9 mouse cellular contexts compared by ENCODE assay signal in the genomic region with DNA sequence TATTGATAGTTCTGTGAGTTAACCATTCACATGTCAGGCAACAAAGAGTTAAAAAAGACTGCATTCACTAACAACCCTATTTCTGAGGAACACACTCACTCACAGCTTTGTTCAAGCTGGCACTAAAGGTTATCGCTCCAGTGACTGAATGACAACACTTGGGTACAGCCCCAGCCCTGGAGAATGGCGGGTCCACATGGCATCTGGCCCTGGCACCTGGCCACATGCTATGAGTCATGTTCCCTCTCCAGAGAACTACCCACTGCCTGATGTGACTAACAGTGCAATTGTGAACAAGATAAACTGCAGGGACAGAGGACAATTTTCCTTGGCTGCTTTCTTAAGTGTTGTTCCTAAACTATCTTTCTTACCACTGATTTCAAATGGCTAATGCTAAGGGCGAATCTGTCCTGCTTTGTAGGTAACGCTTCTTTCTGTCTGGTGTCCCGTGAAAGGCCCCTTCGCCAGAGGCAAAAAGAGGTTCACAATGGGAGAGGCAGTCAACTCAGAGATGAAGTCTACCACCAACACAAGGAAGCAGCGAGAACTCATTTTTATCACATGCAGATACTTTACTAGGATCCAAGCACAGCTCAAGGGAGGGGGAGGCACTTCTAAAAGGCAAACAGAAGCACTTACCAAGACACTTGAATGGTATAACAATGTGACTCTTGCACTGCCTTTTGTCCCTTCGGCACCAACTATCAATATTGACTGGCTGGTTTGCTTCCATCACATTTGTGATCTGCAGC. TPM values are rescaled to one million over a fixed set of nuclear protein-coding genes. Genes with fewer than 3 reads are reported as not detected.
DNase-seq lines count a peak whose midpoint lies in the region; ATAC-seq and TF ChIP-seq lines count a peak whose summit lies in the region.
"Had no signal": no experiment of that assay in that cellular context is flagged by ENCODE, and none has a peak within 500 bp of the region (broad histone marks: within the 10 kb centered on the region; RNA-seq: fewer than 3 reads in every experiment).

No protein-coding gene starts in this region.

- in situ Hi-C loops in CH12.LX (cut with MboI; ENCODE audit: low pct_ligation_motif_present, low pct_unique_long_range_greater_than_20kb, low sequenced_read_pairs), result loop anchor here (10.0 kb wide), 1 partner anchor 168 kb away; no protein-coding TSS in a partner anchor

- dilution Hi-C loops in CH12.LX (cut with MboI; ENCODE audit: extremely low pct_ligation_motif_present, extremely low pct_unique_long_range_greater_than_20kb, low sequenced_read_pairs), result no loop called here

- peaks cover 0 to 9% of the 10 kb centered on the region in 2 experiments; a peak in 2 of 4 replicates for H3K4me1 ChIP-seq in CH12.LX (ENCODE audit: control insufficient read depth in 1 of 2, insufficient read depth in 2 of 2)
- H3K4me1 ChIP-seq in heart, embryonic 14.5 days (ENCODE audit: control insufficient read depth in 2 of 2, insufficient read depth in 2 of 2, low read length in 2 of 2), result peaks cover 21 to 49% of the 10 kb centered on the region in 2 experiments

- TF ChIP-seq EP300 in CH12.LX (IDR thresholded peaks at IDR 0.05; ENCODE audit: low read length), result no peak

- H3K4me2 ChIP-seq in CH12.LX (ENCODE audit: insufficient read depth, low read depth, poor library complexity, severe bottlenecking), result no peak overlapping the region
- peak overlapping the region; percentile 36 for H3K4me2 ChIP-seq in heart, embryonic 14.5 days (ENCODE audit: low read length)
- H3K4me2 ChIP-seq: embryonic facial prominence, embryonic 12.5 days had no signal

- no peaks in the 10 kb centered on the region for H3K27me3 ChIP-seq in CH12.LX (replicated peaks)
- no peaks in the 10 kb centered on the region for H3K27me3 ChIP-seq in heart, embryonic 14.5 days (ENCODE audit: control insufficient read depth, insufficient read depth, low read length)
- H3K27me3 ChIP-seq: embryonic facial prominence, embryonic 12.5 days had no signal

- peak; percentile 11 for DNase-seq in CH12.LX (ENCODE audit: extremely low read depth)
- DNase-seq in adrenal gland, postnatal 25 days, result peak; percentile 98
- peak; percentile 44 for DNase-seq in fibroblast of lung, adult 2 months (ENCODE audit: low read depth)
- peak; percentile 92 for DNase-seq in large intestine, adult 2 months (ENCODE audit: low read depth, low spot score)
- peak; percentile 92 for DNase-seq in lung, postnatal 10 days
- DNase-seq in spleen, postnatal 10 days (ENCODE audit: low spot score in 2 of 2), result peak; percentile 20 to 62

- no peaks in the 10 kb centered on the region for H3K79me2 ChIP-seq in CH12.LX (replicated peaks; ENCODE audit: control insufficient read depth, extremely low read depth, insufficient read depth, poor library complexity, severe bottlenecking)

- no peak overlapping the region for H3K27ac ChIP-seq in CH12.LX (ENCODE audit: insufficient read depth, low read depth)
- peak overlapping the region; percentile 88 to 95 for H3K27ac ChIP-seq in heart, embryonic 14.5 days (replicated peaks in 1 of 2; ENCODE audit: control insufficient read depth in 1 of 2, insufficient read depth in 1 of 2, low read depth in 2 of 2, low read length in 2 of 2)
- H3K27ac ChIP-seq: embryonic facial prominence, embryonic 12.5 days had no signal

- ATAC-seq in heart, embryonic 14.5 days (ENCODE audit: insufficient number of reproducible peaks, insufficient read depth, low FRiP score, low read depth), result peak; percentile 88
- no peak for ATAC-seq in CD4-positive, CD25-positive, alpha-beta regulatory T cell, adult 4 months

- H3K9me3 ChIP-seq in CH12.LX (replicated peaks; ENCODE audit: low read length), result no peaks in the 10 kb centered on the region
- H3K9me3 ChIP-seq in heart, embryonic 14.5 days (ENCODE audit: control insufficient read depth, low read length), result no peaks in the 10 kb centered on the region
- H3K9me3 ChIP-seq: embryonic facial prominence, embryonic 12.5 days had no signal

- TF ChIP-seq POLR2A in CH12.LX (IDR thresholded peaks at IDR 0.05; ENCODE audit: low read depth, low read length), result no peak

- peaks cover 0 to 33% of the 10 kb centered on the region in 2 experiments for H3K36me3 ChIP-seq in CH12.LX (replicated peaks in 1 of 2; ENCODE audit: control insufficient read depth in 1 of 2, insufficient read depth in 1 of 2, low read length in 1 of 2)
- peaks cover 27% of the 10 kb centered on the region; the same call in 1 of the 2 replicates for H3K36me3 ChIP-seq in heart, embryonic 14.5 days (ENCODE audit: control insufficient read depth, insufficient read depth, low read length)

- WGBS in heart, embryonic 14.5 days, result 25% methylated on average over 8 of the region's 8 CpGs
- 20% methylated on average over 8 of the region's 8 CpGs for WGBS in large intestine, adult 2 months

- H3K4me3 ChIP-seq in CH12.LX (replicated peaks in 1 of 3; ENCODE audit: low read depth in 2 of 3, low read length in 2 of 3, poor library complexity in 1 of 3), result no peak overlapping the region
- H3K4me3 ChIP-seq in heart, embryonic 14.5 days (ENCODE audit: control insufficient read depth in 1 of 2, insufficient read depth in 1 of 2, low read depth in 1 of 2, low read length in 2 of 2), result no peak overlapping the region
- H3K4me3 ChIP-seq: embryonic facial prominence, embryonic 12.5 days had no signal

- no peak overlapping the region for H3K9ac ChIP-seq in CH12.LX (ENCODE audit: insufficient read depth, low read depth)
- 0 out of 2 replicates have a peak overlapping the region, but pooled peaks have one; percentile 35 for H3K9ac ChIP-seq in heart, embryonic 14.5 days (ENCODE audit: low read length)
- H3K9ac ChIP-seq: embryonic facial prominence, embryonic 12.5 days had no signal

- no peak for TF ChIP-seq RAD21 in CH12.LX (IDR thresholded peaks at IDR 0.05; ENCODE audit: low read depth, low read length)

- TF ChIP-seq CTCF in CH12.LX (conservative IDR thresholded peaks at IDR 0.05 in 1 of 2, IDR thresholded peaks at IDR 0.05 in 1 of 2; ENCODE audit: low read depth in 2 of 2, low read length in 2 of 2), result no peak

TF ChIP-seq in CH12.LX, 34 proteins besides CTCF, POLR2A, EP300 and RAD21:
- TF ChIP-seq TBP (conservative IDR thresholded peaks at IDR 0.05; ENCODE audit: low read depth, low read length), result no peak
- TF ChIP-seq ELF1 (IDR thresholded peaks at IDR 0.05; ENCODE audit: low read depth, low read length), result no peak
- no peak for TF ChIP-seq USF2 (conservative IDR thresholded peaks at IDR 0.05; ENCODE audit: low read depth, low read length)
- no peak for TF ChIP-seq MAZ (IDR thresholded peaks at IDR 0.05; ENCODE audit: low read depth, low read length)
- no peak for TF ChIP-seq MAFK (IDR thresholded peaks at IDR 0.05; ENCODE audit: insufficient replicate concordance, low read length)
- no peak for TF ChIP-seq ZNF384 (IDR thresholded peaks at IDR 0.05; ENCODE audit: low read depth, low read length)
- TF ChIP-seq CHD2 (IDR thresholded peaks at IDR 0.05; ENCODE audit: low read length), result no peak
- no peak for TF ChIP-seq ZC3H11A (IDR thresholded peaks at IDR 0.05; ENCODE audit: low read depth, low read length)
- no peak for TF ChIP-seq IRF4 (IDR thresholded peaks at IDR 0.05; ENCODE audit: low read depth, low read length)
- TF ChIP-seq RCOR1 (conservative IDR thresholded peaks at IDR 0.05; ENCODE audit: low read depth, low read length), result no peak
- TF ChIP-seq NRF1 (IDR thresholded peaks at IDR 0.05; ENCODE audit: low read depth, low read length), result no peak
- no peak for TF ChIP-seq SMC3 (IDR thresholded peaks at IDR 0.05; ENCODE audit: low read depth, low read length)
- no peak for TF ChIP-seq USF1 (IDR thresholded peaks at IDR 0.05; ENCODE audit: low read depth, low read length)
- no peak for TF ChIP-seq JUND (conservative IDR thresholded peaks at IDR 0.05; ENCODE audit: low read depth, low read length)
- TF ChIP-seq POLR2AphosphoS2 (IDR thresholded peaks at IDR 0.05; ENCODE audit: low read depth, low read length), result no peak
- TF ChIP-seq UBTF (IDR thresholded peaks at IDR 0.05; ENCODE audit: low read depth, low read length), result no peak
- no peak for TF ChIP-seq MYC (IDR thresholded peaks at IDR 0.05; ENCODE audit: low read depth, low read length)
- no peak for TF ChIP-seq PAX5 (IDR thresholded peaks at IDR 0.05; ENCODE audit: low read length)
- no peak for TF ChIP-seq ZKSCAN1 (IDR thresholded peaks at IDR 0.05; ENCODE audit: borderline replicate concordance, low read depth, low read length)
- TF ChIP-seq GABPA (IDR thresholded peaks at IDR 0.05; ENCODE audit: insufficient replicate concordance, low read depth, low read length), result no peak

RNA-seq across cellular contexts. Expression of a gene that starts 35.1 kb away (rescaled TPM):
- total RNA-seq in CH12.LX (2012; rRNA removed) (26.0 and 30.4 TPM in 2 replicates), CH12.LX (2014; rRNA removed) (39.1 and 44.3 TPM in 2 replicates)
- 52.7 and 55.1 TPM in 2 replicates for polyA plus RNA-seq in CH12.LX (2012; ENCODE audit: insufficient read length, low read depth)
- total RNA-seq in adrenal gland, postnatal 25 days (2021), result 644 and 715 TPM in 2 replicates
- polyA plus RNA-seq in heart, embryonic 14.5 days (2014; fragmentation: Nextera tagmentation; extraction: Ambion mirVana), result 385 and 386 TPM in 2 replicates
- 126 and 178 TPM in 2 replicates for polyA plus RNA-seq in large intestine, adult 2 months (2012; rRNA removed)
- polyA plus RNA-seq in CD4-positive, CD25-positive, alpha-beta regulatory T cell, adult 4 months (2017; shearing (Covaris generic)), result 10 to 100 TPM; 82.6 to 83.2 TPM

RNA-seq across cellular contexts. Expression of a gene that starts 44.9 kb away (rescaled TPM):
- total RNA-seq in CH12.LX (2012; rRNA removed) (8.9 and 10.9 TPM in 2 replicates), CH12.LX (2014; rRNA removed) (4.3 and 5.2 TPM in 2 replicates)
- polyA plus RNA-seq in CH12.LX (2012; ENCODE audit: insufficient read length, low read depth), result 8.6 and 9.6 TPM in 2 replicates
- total RNA-seq in adrenal gland, postnatal 25 days (2021), result 1.2 TPM in 2 replicates
- polyA plus RNA-seq in heart, embryonic 14.5 days (2014; fragmentation: Nextera tagmentation; extraction: Ambion mirVana), result 0.58 and 0.85 TPM in 2 replicates
- 163 and 201 TPM in 2 replicates for polyA plus RNA-seq in large intestine, adult 2 months (2012; rRNA removed)
- polyA plus RNA-seq in CD4-positive, CD25-positive, alpha-beta regulatory T cell, adult 4 months (2017; shearing (Covaris generic)), result 1 to 10 TPM; 4.1 to 6.1 TPM

Comparison
In these comparisons a context has a peak if more than half of its experiments do, and no peak if none do; other contexts are left out.
1. DNase-seq: peak in every context shown above with its lines; median percentile 98 in adrenal gland, postnatal 25 days; 92 in large intestine, adult 2 months; 92 in lung, postnatal 10 days; 44 in fibroblast of lung, adult 2 months; 41 in spleen, postnatal 10 days; 11 in CH12.LX.
2. RNA of a gene that starts 44.9 kb away (polyA plus RNA-seq): 163 to 201 TPM in large intestine, adult 2 months; 8.6 to 9.6 TPM in CH12.LX, 4.1 to 6.1 TPM in CD4-positive, CD25-positive, alpha-beta regulatory T cell, adult 4 months and 0.58 to 0.85 TPM in heart, embryonic 14.5 days; every median in the first group is over 10 times any median in the second.